Mouse (Mus musculus) urinary bladder, postnatal 10 days (tissue): ENCODE measurements around the gene Cyp4f13.

Experiments used
- DNase-seq: peaks from one replicate; pipeline ENCODE4 v3.0.0; 2022; ENCODE audit warnings: low spot score

Cyp4f13 gene

GRCm38 (mm10) chr17:32905239-32905638, 42.0 kb downstream of the Cyp4f13 start:
- no peak for DNase-seq

- no peak for DNase-seq
Measured at GRCm38 (mm10) chr17:32904414-32904813, 42.8 kb downstream of the Cyp4f13 start.

DNA sequence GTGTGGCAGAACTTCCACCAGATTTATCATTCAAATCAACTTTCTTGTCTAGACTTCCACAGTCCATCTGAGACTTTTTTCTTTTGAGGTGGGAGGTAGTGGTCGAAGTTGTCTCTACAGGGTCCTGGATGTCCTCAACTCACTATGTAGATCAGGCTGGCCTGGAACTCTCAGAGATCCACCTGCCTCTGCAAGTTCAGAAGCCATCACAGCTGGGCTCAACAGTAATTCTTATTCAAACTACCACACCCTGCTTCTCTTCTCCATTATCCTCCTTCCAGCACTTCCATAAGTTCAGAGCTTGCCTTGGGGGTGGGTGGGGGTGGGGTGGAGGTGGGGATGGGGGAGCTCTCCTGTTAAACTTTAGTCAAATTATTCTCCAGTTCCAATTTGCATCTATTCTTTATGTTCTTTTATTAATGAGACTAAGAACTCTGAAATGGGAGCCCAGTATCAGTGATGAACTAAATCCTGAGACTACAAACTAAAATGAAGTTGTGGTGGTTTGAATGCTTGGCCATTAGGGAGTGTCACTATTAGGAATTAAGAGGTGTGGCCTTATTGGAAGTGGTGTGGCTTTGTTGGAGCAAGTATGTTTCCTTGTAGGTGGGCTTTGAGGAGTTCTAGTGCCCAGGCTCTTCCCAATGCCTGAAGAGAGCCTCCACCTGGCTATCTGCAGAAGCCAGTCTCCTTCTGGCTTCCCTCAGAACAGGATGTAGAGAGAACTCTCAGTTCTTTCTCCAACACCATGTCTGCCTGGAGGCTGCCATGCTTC, 45.3 kb downstream of the Cyp4f13 start:
- DNase-seq: no peak

GRCm38 (mm10) chr17:32895421-32895820, 51.8 kb downstream of the Cyp4f13 start:
- no peak for DNase-seq

GRCm38 (mm10) chr17:32893901-32894300, 53.3 kb downstream of the Cyp4f13 start:
- no peak for DNase-seq

GRCm38 (mm10) chr17:32891239-32892180, 55.7 kb downstream of the Cyp4f13 start, which contains the start of gene Zfp870:
Gene Zfp870 (minus strand): TSS chr17:32891642.
- DNase-seq: peak; percentile 25

- DNase-seq: no peak
Measured at GRCm38 (mm10) chr17:32890852-32891238, 56.4 kb downstream of the Cyp4f13 start.

GRCm38 (mm10) chr17:32889611-32890010, 57.6 kb downstream of the Cyp4f13 start:
- no peak for DNase-seq

GRCm38 (mm10) chr17:32880320-32881218, 66.6 kb downstream of the Cyp4f13 start:
- no peak for DNase-seq

- no peak for DNase-seq
Measured at GRCm38 (mm10) chr17:32878773-32879172, 68.4 kb downstream of the Cyp4f13 start.

GRCm38 (mm10) chr17:32877471-32878171, 69.6 kb downstream of the Cyp4f13 start:
- DNase-seq: no peak
